Mouse (Mus musculus): Measurements from ENCODE around the gene Sgms1.
"Not testable (repeated sequence)": the region's sequence is repeated elsewhere in the genome, so short reads cannot be mapped to it uniquely, and the experiment has no call there.

The Sgms1 gene

DNA sequence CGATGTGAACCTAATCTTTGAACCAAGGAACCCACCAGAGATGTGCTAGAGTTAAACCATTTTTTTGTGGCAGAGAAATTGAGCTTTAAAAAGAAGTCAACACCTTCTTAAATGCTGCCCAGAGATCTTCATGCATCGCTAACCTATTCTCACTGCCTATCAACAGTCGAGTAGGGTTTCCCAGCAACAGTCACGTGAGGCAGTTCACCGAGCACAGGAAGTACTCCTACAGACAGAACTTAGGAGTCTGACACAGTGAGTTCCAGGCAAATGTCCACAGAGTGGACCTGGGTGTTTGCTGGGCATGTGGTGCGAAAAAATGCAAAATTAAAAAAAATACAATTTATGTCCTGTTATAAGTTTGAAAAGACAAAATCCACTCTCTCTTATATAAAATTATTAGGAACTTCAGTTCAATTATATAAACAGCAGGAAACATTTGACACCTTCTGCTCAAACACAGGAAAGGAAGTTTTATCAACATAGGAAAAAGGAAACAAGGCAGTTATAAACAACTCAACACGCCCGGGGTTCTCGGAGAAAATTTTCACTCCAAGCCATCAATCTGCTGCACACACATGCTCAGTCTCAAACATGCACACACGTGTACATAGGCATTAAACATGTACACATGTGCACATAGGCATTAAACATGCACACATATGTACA is 64.3 kb downstream of the Sgms1 start:
- DNase-seq (ENCODE audit: low read depth): no peak

DNA sequence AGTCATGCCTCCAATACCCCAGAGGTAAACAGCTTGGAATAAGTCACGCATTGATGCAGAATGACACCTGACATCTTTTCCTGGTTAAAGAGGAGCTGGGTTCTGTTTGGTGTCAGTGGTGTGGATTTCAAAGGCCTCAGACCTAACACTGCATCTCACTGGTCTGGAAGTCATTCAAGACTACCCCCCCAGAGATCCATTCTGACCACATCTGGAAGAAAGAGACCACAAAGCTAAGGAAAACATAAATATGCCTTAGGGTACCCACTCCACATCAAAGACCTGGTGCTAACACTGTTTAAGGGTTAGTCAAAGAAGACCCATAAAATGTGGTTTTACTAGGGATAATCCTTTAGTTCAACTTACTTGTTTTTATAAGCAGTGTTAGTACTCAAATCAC is 65.0 kb downstream of the Sgms1 start:
- no peak for DNase-seq (ENCODE audit: low read depth)

DNA sequence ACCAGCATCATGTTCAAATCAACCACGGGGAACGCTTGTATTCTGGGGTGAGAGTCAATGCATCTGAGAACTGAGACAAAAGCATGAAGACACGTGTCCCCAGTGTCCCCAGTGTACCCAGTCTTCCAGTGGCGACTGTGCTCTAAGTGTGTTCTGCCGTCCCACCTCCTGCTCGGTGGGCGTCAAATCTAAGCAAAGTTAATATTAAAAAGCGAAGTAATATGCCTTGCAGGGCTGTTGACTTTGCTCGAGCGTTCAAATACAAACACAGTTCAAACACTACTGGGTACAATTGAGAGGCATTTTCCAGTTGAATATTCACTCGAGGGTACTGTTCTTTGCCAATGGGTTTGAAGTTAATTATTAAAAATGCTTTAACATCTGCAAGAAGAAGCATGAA is 66.4 kb downstream of the Sgms1 start:
- no peak for DNase-seq (ENCODE audit: low read depth)

DNA sequence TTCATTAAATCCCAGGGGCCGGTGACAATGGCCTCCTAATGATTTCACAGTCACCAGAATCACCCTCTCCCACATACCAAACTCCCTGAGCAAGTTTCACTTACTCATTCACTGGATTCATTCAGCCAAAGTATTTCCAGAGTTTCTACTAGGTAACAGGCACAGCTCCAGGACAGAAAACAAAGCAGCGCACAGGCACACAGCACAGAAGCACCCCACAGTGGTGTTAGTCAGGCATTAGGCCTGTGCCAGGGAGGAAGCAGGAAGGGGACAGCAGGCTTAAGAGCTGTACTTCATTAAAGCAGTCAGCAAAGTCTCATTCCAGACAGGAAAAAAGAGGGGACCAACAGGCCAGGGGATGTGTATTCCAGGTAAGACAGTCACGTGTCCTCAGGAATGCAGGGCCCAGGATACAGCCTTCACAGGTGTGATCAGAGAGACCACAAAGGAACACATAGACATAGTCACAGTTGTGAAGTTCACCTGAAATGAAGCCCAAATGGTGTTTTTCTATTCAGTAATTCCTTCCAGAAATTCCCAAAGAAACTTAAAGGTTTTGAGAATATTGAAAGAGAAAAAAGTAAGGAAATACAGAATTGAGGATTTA is 67.0 kb downstream of the Sgms1 start:
- DNase-seq (ENCODE audit: low read depth): no peak

DNA sequence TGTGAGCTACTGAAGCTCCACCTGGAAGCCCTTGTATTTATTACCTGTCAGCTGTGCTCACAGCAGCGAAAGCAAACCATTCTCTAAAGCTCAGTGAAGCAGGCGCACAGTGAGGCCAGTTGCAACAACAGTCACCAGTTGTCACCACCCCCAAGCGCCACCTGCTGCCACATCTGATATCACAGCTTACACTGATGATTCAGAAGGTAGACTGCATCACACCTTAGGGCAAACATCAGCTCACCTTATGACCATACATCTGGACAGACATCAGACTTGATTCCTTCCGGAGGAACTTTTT is 69.2 kb downstream of the Sgms1 start:
- DNase-seq (ENCODE audit: low read depth): peak; percentile 61

DNA sequence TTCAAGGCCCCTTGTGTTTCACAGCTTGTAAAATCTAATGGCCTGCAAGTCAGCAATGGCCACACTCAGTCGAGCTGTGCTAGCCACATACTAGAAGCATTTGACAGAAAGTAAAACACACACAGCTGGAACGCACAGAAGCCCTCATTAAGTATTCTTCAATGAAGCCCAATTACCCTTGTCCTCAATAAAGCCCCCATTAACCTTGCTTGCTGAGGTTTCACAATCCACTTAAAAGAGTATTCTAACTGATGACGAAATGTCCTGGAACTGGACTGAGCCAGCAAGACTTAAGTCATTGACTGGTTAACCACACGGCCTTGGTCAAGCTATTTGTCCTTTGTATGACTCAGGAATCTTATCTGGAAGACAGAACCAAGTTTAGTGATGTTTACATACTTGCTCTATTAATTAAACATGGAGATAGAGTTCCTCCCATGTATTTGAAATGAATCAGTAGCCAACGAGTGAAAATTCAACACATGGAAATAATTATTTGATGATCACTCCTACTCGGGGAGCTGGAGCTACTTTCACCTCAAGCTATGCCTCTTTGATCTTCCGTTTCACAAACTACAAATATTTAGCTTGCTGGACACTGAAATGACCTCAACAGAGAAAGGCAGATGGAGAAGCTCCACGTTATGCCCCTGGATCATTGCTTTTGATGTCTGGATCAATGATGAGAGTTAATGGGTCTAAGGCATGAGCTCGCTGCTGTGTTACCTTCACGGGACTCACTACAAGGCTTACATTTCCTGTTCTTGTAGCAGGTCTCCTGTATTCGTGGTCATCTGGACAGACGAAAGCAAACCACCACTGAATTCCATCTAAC is 69.8 kb downstream of the Sgms1 start:
- no peak for DNase-seq (ENCODE audit: low read depth)

DNA sequence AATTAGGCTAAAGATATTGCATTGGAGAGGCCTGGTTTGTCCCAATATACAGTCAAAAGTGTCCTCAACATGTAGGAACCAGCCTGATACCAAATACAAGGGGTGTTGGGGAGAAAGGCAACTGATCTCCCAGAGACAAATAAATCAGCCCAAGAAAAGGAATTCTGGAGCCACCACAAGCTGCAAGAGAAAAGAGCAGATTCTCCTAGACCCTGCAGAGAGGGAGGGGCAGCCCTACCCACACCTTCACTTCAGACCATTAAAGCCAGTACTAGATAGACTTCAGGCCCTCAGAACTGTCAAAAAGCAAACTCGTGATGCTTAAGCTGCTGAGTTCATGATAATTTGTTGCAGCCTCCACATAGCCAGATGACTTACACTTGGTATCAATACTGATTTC is 70.5 kb downstream of the Sgms1 start:
- DNase-seq (ENCODE audit: low read depth): no peak

DNA sequence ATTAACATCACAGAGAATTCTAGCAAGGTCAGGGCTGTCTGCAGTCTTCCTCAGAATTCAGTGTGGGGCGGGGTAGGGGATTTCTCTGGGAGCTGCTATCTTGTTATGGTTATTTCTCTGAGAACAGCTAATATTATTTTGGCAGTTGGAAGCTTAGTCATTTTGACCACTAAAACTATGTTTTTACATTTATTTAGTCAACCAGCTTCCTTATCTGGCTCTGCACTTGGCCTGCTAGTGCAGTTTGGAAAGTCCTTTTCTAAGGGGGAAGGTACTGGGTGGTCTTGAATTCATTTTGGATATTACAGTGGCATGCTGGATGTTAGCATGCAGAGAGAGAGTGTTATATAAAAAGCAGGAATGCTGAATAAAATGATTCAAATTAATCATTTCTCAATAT is 72.2 kb downstream of the Sgms1 start:
- not testable (repeated sequence) for DNase-seq (ENCODE audit: low read depth)

DNA sequence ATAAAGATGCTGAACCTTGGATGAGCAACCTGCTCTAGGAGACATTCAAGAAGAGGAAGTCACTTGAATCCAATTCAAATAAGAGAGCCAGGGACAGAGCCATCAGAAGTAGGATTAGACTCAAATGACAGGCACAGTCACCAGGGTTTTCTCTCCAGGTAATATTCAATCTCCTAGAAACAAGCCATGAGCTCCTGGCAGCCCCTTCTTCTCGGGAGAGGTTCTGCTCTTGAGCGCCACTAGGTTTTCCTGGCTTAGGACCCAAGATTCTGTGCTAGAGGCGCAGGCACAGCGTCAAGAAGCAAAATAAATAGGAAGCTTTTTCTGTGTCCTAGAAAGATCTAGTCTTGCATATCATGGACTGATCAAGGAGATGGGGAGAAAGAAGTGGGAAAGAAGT is 76.2 kb downstream of the Sgms1 start:
- DNase-seq (ENCODE audit: low read depth): no peak

DNA sequence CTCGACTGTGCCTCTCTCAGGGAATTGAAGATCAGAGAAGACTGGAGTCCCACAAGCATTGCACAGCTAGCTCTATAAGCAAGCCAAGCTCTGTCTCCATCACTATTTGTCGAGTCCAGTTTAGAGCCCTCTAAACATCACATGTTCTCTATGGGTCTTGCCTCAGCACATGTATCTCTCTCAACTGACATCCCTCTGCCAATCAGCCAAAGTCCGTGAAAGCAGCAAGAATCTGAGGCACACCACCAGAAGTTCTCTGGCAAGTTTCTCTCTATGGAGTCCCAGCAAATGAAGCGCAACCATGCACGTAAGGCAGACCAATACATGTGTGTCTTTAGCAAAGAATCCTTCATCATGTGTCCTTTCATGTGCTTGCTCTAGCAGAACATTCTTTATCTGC is 77.8 kb downstream of the Sgms1 start:
- DNase-seq (ENCODE audit: low read depth): no peak

DNA sequence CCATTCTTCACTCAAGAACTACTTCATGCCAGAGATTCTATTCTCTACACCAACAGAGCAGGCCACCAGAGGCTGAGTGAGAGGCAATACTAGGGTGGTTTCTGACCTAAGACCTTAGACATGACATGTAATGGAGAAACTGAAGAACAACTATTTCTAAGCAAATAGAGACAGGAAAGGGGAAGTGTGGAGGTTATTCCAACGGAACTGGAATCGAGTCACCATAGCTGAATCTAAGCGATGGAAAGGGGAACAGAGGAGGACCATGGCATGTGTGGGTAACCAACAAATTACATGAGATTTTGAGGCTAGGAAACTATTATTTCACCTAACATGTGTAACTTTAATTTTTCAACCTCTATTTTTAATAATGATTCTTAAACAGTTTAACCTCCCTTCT is 78.5 kb downstream of the Sgms1 start:
- DNase-seq (ENCODE audit: low read depth): no peak

DNA sequence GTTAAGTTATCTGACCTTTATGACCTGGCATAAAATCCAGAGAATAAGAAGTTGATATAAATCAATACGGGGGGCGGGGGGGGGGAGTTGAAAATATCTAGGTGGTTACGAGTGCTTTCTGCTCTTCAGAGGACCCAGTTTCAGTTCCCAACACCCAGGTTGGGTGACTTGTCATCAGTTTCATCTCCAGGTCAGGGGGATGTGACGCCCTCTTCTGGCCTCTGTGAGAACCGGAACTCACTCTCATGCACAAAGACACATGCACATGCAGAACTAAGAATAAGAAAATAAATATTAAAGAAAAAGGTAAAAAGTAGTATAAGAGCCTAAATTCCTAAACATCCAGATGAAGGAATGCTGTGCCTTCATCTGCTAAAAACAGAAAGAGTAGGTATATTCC is 79.0 kb downstream of the Sgms1 start:
- no peak for DNase-seq (ENCODE audit: low read depth)

DNA sequence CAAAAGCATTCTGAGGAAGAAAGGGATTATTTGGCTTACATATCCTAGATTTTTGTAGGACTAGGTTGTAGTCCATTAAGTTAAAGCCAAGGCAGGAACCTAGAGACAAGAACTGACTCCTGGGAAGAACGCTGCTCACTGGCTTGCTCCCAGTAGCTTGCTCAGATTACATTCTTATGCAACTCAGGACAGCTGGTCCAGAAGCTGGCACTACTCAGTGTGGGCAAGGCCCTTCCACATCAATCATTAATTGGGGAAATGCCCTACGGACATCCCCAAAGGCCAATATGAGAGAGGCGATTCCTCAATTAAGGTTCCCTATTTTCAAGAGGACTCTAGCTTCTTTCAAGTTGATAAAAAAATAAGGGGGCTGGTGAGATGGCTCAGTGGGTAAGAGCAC is 80.2 kb downstream of the Sgms1 start:
- no peak for DNase-seq (ENCODE audit: low read depth)

DNA sequence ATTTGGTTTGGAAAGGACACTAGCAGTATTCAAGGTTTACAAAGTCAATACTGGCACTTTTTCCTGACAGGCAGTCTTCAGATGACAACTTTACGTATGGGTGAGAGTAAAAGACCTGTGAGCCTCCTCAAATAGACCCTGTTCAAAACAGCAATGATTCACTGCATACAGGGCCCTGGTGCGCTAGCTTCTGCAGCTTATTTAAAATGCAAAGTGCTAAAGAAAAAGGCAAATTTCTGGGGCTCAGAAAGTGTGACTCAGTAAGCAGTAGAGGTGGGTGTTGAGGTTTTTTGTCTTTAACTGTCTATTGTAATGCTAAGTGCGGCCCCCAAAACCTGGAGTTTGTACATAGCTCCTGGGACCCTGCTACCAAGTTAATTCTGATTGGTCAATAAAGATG is 81.2 kb downstream of the Sgms1 start:
- no peak for DNase-seq (ENCODE audit: low read depth)

DNA sequence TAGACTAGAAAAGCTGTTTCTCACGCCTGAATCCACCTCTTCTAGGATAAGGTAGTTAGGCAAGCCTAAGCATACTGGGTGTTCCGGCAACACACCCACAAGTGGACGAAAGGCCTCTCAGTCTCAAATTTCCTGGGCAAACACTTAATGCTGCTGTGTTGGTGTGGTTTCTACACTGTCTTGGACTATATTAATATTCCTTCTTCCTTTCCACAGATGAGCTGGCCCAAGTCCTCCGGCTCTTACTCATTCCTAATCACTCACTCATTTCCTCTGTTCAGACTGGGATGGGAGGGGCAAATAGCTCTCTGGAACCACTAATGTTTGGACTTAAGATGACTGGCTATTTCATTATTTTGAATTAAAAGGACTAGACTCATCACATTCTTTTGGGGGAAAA is 84.6 kb downstream of the Sgms1 start:
- no peak for DNase-seq (ENCODE audit: low read depth)

DNA sequence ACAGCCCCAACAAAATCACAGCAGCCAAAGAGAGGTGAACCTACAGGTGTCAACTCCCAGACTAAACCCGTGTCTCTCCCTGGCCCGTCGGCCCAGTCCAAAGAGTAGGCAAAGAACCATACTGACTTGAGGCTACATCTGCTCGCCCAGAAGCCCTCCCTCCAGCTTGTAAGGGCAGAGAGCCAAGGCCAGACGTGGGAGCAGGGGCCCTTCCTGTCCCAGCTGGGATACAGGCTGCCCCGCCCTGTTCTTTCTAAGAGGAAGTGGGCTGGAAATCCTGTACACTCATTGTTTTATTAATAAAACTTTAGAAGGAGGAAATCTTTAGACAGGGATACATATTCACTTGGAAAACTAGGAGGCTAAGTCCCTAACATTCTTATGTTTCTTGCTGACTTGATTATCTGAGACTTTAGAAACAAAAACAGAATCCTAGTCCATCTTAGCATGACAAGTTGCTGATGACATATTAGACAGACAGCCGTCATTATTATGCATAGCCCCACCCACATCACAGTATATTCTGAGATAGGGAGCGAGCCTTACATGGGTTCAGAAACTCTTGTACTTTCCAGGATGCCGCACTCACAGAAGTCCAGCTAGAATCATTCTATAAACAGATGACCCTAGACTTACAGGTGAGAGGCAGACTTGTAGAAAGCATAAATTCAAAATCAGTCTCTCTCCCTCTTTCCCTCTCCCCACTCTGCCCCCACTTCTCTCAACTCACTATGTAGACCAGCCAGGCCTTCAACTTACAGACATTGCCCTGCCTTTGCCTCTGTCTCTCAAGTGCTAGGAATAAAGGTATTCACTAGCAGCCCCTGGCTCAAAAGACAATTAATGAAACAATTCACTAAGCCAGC is 85.3 kb downstream of the Sgms1 start:
- DNase-seq (ENCODE audit: low read depth): no peak

DNA sequence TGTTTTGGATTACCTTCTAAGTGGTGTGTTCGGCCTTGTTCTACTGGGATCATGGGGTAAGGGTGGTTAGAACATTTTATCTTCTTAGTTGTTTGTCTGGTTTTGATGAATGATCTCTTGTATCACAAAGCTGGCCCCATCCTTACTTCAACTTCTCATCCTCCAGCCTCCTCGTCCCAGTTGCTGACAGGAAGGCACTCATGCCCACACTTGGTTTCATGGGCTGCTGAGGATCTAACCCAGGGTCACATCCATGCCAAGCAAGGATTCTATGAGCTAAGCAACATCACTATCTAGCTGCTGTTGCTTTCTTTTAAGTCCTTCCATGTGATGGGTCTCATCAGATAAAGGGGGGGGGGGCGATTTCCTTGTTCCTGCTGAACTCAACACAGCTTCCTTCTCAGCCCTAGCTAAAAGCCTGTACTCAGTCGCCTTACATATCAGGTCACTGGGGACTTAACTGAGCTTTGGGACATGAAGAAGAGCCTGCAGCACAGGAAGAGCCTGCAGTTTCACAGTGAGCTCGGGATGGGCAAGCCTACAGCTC is 86.6 kb downstream of the Sgms1 start:
- no peak for DNase-seq (ENCODE audit: low read depth)

DNA sequence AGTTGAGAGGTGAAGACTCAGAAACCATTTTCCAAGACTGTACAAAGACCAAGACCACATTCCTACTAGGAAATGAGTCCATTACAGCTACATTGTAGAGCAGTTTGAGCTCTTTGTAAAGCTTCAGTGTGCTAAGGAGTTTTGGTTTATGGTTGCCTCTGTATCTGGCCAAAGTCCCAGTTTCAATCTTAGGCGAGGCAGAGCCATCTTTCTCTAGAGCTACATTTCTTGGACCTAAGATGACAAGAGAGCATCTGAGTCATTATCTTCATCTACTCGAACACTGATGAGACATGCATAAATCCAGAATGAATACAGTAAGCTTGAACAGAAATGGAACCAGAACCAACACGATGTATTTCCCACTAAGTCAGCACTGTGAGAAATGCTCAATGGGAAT is 87.9 kb downstream of the Sgms1 start:
- DNase-seq (ENCODE audit: low read depth): no peak

DNA sequence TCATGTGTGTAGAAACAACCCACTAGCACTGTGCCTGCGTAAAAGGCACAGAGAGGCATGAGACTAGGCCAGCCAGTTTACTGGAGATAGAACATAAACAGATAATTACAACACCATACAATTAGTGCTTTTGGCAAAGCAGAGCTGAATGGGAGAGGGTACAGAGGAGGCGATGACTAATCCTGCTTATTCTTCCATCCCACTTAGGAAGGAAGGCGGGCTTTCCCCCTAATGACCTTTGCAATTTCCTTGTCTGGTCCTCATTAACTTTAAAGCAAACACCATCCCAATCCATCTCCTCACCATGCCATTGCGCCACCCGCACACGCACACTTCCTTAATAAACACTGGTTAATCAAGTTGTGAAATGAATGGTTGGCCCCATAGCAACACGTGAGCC is 91.3 kb downstream of the Sgms1 start:
- DNase-seq (ENCODE audit: low read depth): no peak

DNA sequence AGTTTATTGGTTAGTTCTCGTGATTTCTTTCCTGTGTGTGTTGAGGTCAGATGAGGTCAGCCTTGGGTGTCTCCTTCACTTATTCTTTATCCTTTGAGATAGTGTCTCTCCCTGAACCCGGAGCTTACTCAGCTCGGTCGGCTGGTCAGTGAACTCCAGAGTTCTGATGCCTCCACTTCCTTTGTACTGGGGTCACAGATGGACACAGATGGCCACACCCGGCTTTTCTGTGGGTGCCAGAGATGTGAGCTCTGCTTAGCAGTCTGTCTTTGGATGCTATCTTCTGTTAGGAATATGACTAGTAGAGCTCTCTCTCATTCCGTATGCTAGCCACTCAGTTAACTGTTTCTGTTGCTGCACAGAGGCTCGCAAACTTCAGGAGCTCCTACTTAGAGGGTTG is 92.7 kb downstream of the Sgms1 start:
- DNase-seq (ENCODE audit: low read depth): no peak

DNA sequence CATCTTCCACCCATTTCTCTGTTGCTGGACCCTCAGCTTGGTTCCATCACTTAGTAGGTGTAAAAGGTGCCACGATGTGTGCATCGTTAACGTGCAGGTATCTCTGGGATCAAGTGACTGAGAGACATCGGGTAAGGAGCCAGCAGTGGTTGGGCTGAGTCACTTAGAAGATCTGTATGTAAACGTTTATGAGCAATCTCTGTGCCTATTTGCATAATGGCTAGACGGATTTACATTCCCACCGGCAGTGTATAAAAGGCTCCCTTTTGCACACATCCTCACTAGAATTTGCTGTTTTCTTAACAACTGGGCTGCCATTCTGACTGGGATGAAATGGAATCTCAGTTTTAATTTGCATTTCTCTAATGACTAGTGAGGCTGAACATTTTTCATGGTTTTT is 93.9 kb downstream of the Sgms1 start:
- no peak for DNase-seq (ENCODE audit: low read depth)
